Mouse (Mus musculus): ENCODE data around the gene Gm13277.
"Not testable (repeated sequence)": the region's sequence is repeated elsewhere in the genome, so short reads cannot be mapped to it uniquely, and the experiment has no call there.

- TF ChIP-seq POLR2A (IDR thresholded peaks at IDR 0.05; ENCODE audit: borderline replicate concordance, extremely low read depth, insufficient read depth, insufficient read length, poor library complexity, severe bottlenecking); CTCF (IDR thresholded peaks at IDR 0.05; ENCODE audit: borderline replicate concordance, extremely low read depth, insufficient read depth, insufficient read length): not testable (repeated sequence)
Measured at GRCm38 (mm10) chr4:88758751-88759150, 29.7 kb upstream of the Gm13277 start.

All from brain, embryonic 14.5 days (tissue).